Mouse (Mus musculus): Measurements from ENCODE around the gene Hoxd10. TPM values are rescaled to one million over a fixed set of nuclear protein-coding genes. Genes with fewer than 3 reads are reported as not detected.

The Hoxd10 gene
- polyA plus RNA-seq, 1 experiment from 2014 or later = not detected

DNA sequence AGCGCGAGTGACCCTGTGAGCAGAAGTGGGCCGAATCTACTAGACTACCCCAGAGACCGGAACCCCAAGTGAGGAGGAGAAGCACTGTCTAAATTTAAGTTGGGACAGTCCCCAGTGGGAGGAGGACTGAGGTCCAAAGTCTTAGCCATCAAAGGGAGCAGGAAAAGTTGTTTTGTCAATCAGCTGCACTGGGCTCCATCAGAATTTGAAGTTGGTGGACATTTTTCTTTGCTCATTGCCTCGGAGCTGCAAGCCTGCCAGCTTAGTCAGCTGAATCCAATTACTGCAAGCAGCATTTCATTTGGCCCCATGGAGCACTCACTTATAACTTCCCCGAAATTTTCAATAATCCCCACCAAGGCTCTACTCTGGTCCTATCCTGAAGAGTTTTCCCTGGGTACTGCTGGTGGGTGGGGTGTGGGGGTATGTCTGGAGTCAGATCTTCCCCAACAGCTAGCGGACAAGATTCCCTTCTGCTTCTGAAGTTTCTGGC, 45.9 kb downstream of the Hoxd10 start:
- Histone ChIP-seq H3K4me1 (replicated peaks; ENCODE audit: control insufficient read depth, insufficient read depth, low read length) (peaks cover 6% of the 10 kb centered on the region; the same call in 1 of the 2 replicates), H3K4me2 (replicated peaks) (peak overlapping the region; percentile 82), H3K9ac (peak overlapping the region; percentile 87), H3K27ac (peak overlapping the region; percentile 98), H3K27me3 (ENCODE audit: control insufficient read depth, insufficient read depth, low read length) (peaks cover 74% of the 10 kb centered on the region), H3K4me3 (replicated peaks; ENCODE audit: low read length) (peak overlapping the region; percentile 42), H3K9me3 (ENCODE audit: control insufficient read depth, low read length) (no peaks in the 10 kb centered on the region), H3K36me3 (replicated peaks; ENCODE audit: control insufficient read depth, insufficient read depth) (no peaks in the 10 kb centered on the region)
- no peak for DNase-seq (ENCODE audit: low spot score)
- WGBS = 2% methylated on average over 7 of the region's 7 CpGs
- no peak for ATAC-seq (ENCODE audit: low FRiP score)

DNA sequence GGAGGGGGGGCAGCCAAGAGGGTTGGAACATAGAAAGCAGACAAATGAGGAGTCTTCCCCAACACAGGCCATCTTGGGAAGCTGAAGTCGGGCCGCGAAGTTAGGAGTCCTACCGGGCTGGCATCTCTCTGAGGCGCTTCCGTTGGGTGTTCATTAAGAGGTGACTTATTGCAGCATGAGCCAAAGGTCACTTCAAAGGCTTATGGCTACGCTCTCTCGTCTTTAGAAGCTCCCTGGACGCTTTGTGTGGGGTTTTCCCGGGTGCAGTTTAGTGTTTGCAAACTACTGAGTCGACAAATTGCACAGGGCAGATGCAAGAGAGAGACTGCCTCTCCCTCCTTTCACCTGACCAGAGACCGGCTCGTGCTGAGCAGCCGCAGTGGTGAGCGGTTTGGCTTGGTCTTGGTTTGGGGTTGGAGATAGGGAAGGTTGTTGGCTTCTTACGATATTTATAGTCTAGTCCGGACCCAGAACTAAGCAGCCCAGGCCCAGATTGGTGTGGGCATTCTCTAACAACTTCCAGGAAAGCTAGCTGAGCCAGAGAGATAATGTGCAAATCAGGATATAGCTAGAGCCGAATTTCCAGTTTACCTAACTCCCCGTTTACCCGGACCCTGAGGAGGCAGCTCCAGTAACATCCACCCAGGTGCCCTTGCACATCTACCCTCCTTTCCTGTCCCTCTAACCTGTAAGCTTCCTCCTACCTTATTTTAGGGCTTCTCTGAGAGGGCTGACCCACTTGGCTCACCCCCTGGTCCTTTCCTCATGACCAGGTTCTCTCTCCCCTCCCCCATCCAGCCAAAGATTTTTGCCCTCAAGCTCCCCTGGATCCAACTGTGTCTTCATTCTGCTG, 47.1 kb downstream of the Hoxd10 start:
- WGBS = under 1% methylated on average over 20 of the region's 20 CpGs
- Histone ChIP-seq H3K4me3 (replicated peaks; ENCODE audit: low read length) (peak overlapping the region; percentile 42), H3K4me2 (replicated peaks) (peak overlapping the region; percentile 82), H3K9ac (peak overlapping the region; percentile 87), H3K4me1 (replicated peaks; ENCODE audit: control insufficient read depth, insufficient read depth, low read length) (peaks cover 6% of the 10 kb centered on the region; the same call in 1 of the 2 replicates), H3K27me3 (ENCODE audit: control insufficient read depth, insufficient read depth, low read length) (peaks cover 78% of the 10 kb centered on the region), H3K27ac (peak overlapping the region; percentile 98), H3K9me3 (ENCODE audit: control insufficient read depth, low read length) (no peaks in the 10 kb centered on the region), H3K36me3 (replicated peaks; ENCODE audit: control insufficient read depth, insufficient read depth) (no peaks in the 10 kb centered on the region)
- ATAC-seq (ENCODE audit: low FRiP score) (no peak), DNase-seq (ENCODE audit: low spot score) (no peak)

DNA sequence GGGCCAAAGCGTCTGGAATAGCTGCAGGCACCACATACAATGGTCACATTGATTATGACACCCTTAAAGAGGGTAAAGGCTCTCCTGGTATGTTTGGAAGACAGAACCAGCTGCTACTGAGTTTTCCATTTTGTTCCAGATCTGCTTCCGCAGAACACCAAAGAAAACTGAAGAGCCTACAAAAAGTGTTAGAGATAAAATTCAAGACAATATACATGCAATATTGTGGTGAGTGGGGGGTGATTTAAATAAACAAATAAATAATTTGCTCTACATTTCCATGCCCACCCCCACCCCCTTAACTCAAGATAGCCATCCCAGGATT, 47.7 kb downstream of the Hoxd10 start:
- DNase-seq (ENCODE audit: low spot score) = no peak
- 0 out of 2 replicates have a peak, but pooled peaks cover 4% of the 10 kb centered on the region for H3K36me3 ChIP-seq (replicated peaks; ENCODE audit: control insufficient read depth, insufficient read depth)
- 5% methylated on average over 2 of the region's 2 CpGs for WGBS
- H3K27ac ChIP-seq = peak overlapping the region; percentile 98
- H3K4me3 ChIP-seq (replicated peaks; ENCODE audit: low read length) = peak overlapping the region; percentile 42
- H3K27me3 ChIP-seq (ENCODE audit: control insufficient read depth, insufficient read depth, low read length) = peaks cover 84% of the 10 kb centered on the region
- H3K9me3 ChIP-seq (ENCODE audit: control insufficient read depth, low read length) = no peaks in the 10 kb centered on the region
- H3K9ac ChIP-seq = peak overlapping the region; percentile 87
- peaks cover 6% of the 10 kb centered on the region; the same call in 1 of the 2 replicates for H3K4me1 ChIP-seq (replicated peaks; ENCODE audit: control insufficient read depth, insufficient read depth, low read length)
- no peak for ATAC-seq (ENCODE audit: low FRiP score)
- peak overlapping the region; percentile 82 for H3K4me2 ChIP-seq (replicated peaks)

DNA sequence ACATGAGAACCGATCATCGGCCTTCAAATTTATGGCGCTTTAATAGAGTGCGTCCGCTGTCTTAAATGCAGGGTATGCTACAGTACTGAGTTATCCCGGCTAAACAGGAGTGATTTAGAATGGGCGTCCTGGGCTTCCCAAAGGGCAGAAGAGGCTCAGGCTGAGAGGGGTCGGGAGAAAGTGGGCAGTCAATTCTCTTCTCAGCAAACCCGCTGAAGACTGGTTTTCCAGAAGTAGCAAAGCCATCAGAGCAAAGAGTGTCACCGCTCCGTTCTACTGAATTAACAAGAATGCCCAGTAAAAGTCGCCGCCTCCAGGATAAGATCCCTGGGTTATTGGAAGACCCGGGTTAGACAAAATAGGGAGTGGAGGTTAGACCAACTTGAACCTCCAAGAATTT, 48.1 kb downstream of the Hoxd10 start:
- no peak for ATAC-seq (ENCODE audit: low FRiP score)
- H3K27me3 ChIP-seq (ENCODE audit: control insufficient read depth, insufficient read depth, low read length) = peaks cover 88% of the 10 kb centered on the region
- H3K4me1 ChIP-seq (replicated peaks; ENCODE audit: control insufficient read depth, insufficient read depth, low read length) = peaks cover 6% of the 10 kb centered on the region; the same call in 1 of the 2 replicates
- no peak for DNase-seq (ENCODE audit: low spot score)
- H3K9me3 ChIP-seq (ENCODE audit: control insufficient read depth, low read length) = no peaks in the 10 kb centered on the region
- peak overlapping the region; percentile 87 for H3K9ac ChIP-seq
- peak overlapping the region; percentile 42 for H3K4me3 ChIP-seq (replicated peaks; ENCODE audit: low read length)
- 0 out of 2 replicates have a peak, but pooled peaks cover 5% of the 10 kb centered on the region for H3K36me3 ChIP-seq (replicated peaks; ENCODE audit: control insufficient read depth, insufficient read depth)
- H3K27ac ChIP-seq = peak overlapping the region; percentile 98
- 1% methylated on average over 14 of the region's 14 CpGs for WGBS
- peak overlapping the region; percentile 82 for H3K4me2 ChIP-seq (replicated peaks)

DNA sequence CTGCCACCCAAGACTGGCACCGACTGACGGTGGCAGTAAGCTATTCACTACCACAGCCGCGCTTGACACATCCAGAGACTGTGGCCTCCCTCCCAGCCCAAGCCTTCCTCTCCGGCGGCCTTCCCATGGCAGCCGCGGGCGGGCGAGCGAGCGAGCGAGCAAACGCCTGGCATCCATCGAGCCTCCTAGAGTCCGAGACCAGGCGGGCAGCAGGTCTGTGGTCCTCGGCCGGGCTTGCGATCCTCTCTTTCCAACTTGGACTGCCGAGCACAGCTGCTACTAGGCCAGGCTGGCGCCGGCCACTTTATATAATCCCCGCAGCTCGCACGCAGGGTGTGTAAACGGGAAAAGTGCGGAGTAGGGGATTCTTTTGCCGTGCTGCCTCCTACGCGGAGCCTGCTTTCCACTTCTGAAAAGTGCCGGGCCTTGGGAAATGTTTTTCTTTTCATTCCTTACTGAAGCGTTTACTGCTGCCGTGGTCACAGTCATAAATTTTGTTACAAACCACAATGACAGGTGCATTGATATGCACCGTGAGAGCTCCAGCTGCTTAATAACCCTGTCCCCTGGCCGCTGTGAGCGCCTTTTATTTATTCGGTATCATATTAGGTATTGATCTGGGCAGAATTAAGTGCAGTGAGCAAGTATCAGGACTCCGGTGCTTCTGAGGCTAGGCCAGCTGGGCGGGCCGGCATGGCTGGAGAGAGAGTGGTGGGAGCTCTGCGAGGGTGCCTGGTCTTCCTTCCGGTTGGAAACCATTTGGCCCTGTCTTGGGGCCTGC, 48.8 kb downstream of the Hoxd10 start:
- 0 out of 2 replicates have a peak, but pooled peaks cover 5% of the 10 kb centered on the region for H3K36me3 ChIP-seq (replicated peaks; ENCODE audit: control insufficient read depth, insufficient read depth)
- H3K4me1 ChIP-seq (replicated peaks; ENCODE audit: control insufficient read depth, insufficient read depth, low read length) = peaks cover 6% of the 10 kb centered on the region; the same call in 1 of the 2 replicates
- ATAC-seq (ENCODE audit: low FRiP score) (no peak), DNase-seq (ENCODE audit: low spot score) (no peak)
- H3K9me3 ChIP-seq (ENCODE audit: control insufficient read depth, low read length) = no peaks in the 10 kb centered on the region
- peak overlapping the region; percentile 82 for H3K4me2 ChIP-seq (replicated peaks)
- H3K9ac ChIP-seq = peak overlapping the region; percentile 87
- under 1% methylated on average over 43 of the region's 43 CpGs for WGBS
- peaks cover 89% of the 10 kb centered on the region for H3K27me3 ChIP-seq (ENCODE audit: control insufficient read depth, insufficient read depth, low read length)
- H3K27ac ChIP-seq = peak overlapping the region; percentile 98
- peak overlapping the region; percentile 42 for H3K4me3 ChIP-seq (replicated peaks; ENCODE audit: low read length)

DNA sequence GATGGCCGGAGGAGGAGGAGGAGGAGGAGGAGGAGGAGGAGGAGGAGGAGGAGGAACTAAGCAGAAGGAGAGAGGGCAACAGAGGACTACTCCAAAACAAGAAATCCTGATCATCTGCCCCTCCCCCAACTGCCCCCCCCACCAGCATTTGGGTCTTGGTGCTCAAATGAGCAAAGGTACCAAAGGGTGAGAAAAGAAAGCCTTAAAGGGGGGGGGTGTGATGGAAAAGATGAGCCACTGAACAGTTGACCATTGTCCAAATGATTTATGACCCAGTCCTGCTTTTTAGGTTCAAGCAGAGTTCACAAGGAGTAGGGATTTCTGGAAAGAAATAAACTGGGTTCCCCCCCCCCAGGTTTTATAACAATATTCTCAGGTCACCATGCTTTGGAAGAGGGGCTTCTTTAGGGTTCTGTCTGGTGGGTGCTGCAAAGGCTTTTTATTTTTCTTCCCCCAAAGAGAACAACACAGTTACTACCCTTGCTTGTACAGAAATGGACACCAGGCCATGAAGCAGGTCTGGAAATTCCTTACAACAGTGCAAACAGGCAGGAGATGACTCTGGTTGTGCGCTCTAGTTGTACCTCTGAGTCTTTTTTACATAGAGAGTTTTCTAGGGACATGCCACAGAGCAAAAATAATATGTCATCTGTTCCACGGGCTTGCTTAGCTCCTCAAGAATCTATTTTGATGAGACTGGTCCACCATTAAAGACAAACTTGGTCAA, 49.7 kb downstream of the Hoxd10 start:
- Histone ChIP-seq H3K4me3 (replicated peaks; ENCODE audit: low read length) (no peak overlapping the region), H3K36me3 (replicated peaks; ENCODE audit: control insufficient read depth, insufficient read depth) (0 out of 2 replicates have a peak, but pooled peaks cover 7% of the 10 kb centered on the region), H3K27ac (peak overlapping the region; percentile 67), H3K4me2 (replicated peaks) (peak overlapping the region; percentile 45), H3K9ac (0 out of 2 replicates have a peak overlapping the region, but pooled peaks have one; percentile 35), H3K4me1 (replicated peaks; ENCODE audit: control insufficient read depth, insufficient read depth, low read length) (peaks cover 6% of the 10 kb centered on the region; the same call in 1 of the 2 replicates), H3K9me3 (ENCODE audit: control insufficient read depth, low read length) (no peaks in the 10 kb centered on the region), H3K27me3 (ENCODE audit: control insufficient read depth, insufficient read depth, low read length) (peaks cover 89% of the 10 kb centered on the region)
- ATAC-seq (ENCODE audit: low FRiP score) = no peak
- WGBS = 21% methylated on average over 2 of the region's 3 CpGs
- DNase-seq (ENCODE audit: low spot score) = no peak

DNA sequence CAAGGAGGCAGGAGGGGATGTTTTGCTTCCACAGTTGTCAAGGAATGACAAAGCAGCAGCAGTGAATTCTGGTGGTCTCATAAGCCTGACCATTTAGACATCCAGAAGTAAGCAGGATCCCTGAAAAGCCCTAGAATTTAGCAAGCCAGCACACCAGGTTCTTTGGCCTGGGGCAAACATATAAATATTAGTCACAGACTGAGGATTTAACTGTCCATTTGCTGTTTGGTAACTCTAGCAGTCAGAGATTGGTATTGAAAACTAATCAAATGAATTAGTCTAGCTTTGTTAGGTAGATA, 50.2 kb downstream of the Hoxd10 start:
- peak overlapping the region; percentile 45 for H3K4me2 ChIP-seq (replicated peaks)
- H3K27ac ChIP-seq = peak overlapping the region; percentile 67
- peaks cover 89% of the 10 kb centered on the region for H3K27me3 ChIP-seq (ENCODE audit: control insufficient read depth, insufficient read depth, low read length)
- no peaks in the 10 kb centered on the region for H3K9me3 ChIP-seq (ENCODE audit: control insufficient read depth, low read length)
- H3K4me3 ChIP-seq (replicated peaks; ENCODE audit: low read length) = no peak overlapping the region
- 0 out of 2 replicates have a peak overlapping the region, but pooled peaks have one; percentile 35 for H3K9ac ChIP-seq
- H3K4me1 ChIP-seq (replicated peaks; ENCODE audit: control insufficient read depth, insufficient read depth, low read length) = peaks cover 6% of the 10 kb centered on the region; the same call in 1 of the 2 replicates
- DNase-seq (ENCODE audit: low spot score) (no peak), ATAC-seq (ENCODE audit: low FRiP score) (no peak)
- peaks cover 12% of the 10 kb centered on the region; the same call in 1 of the 2 replicates for H3K36me3 ChIP-seq (replicated peaks; ENCODE audit: control insufficient read depth, insufficient read depth)
